Mouse (Mus musculus) myocyte (in vitro differentiated cells): ENCODE measurements around the gene Fgd3. TPM values are rescaled to one million over a fixed set of nuclear protein-coding genes. Genes with fewer than 3 reads are reported as not detected.
A peak's percentile ranks its signal among the peaks of the same experiment; 100 is the strongest.

Experiments
- H3K27me3 ChIP-seq: one replicate; pipeline ENCODE4 v1.6.1; 2011; ENCODE audit not compliant: control insufficient read depth, insufficient read depth, insufficient read length
- H3K36me3 ChIP-seq: one replicate; pipeline ENCODE4 v1.6.1; 2011; ENCODE audit not compliant: control insufficient read depth, insufficient read depth
- H3K4me2 ChIP-seq: one replicate; pipeline ENCODE4 v1.6.1; 2011; ENCODE audit warnings: low read depth, control low read depth
- H3K4me3 ChIP-seq: one replicate; pipeline ENCODE4 v1.5.1; 2011; ENCODE audit warnings: mild to moderate bottlenecking, control low read depth, moderate library complexity
- H3K79me2 ChIP-seq: one replicate; pipeline ENCODE4 v1.6.1; 2011; ENCODE audit not compliant: control insufficient read depth, insufficient read depth
- H3ac ChIP-seq: one replicate; pipeline ENCODE4 v1.6.1; 2011; ENCODE audit not compliant: control insufficient read depth, insufficient read length
- CEBPB ChIP-seq: IDR thresholded peaks from 2 replicates; pipeline ENCODE4 v1.6.1; 2011; ENCODE audit warnings: mild to moderate bottlenecking, moderate library complexity; ENCODE audit not compliant: poor library complexity, insufficient read depth, severe bottlenecking
- E2F4 ChIP-seq: IDR thresholded peaks from one replicate; pipeline ENCODE4 v1.6.1; 2011; ENCODE audit warnings: mild to moderate bottlenecking, control low read depth, moderate library complexity; ENCODE audit not compliant: insufficient read depth
- MAX ChIP-seq: IDR thresholded peaks from one replicate; pipeline ENCODE4 v1.6.1; 2011; ENCODE audit warnings: low read depth, mild to moderate bottlenecking, control low read depth
- MYOD1 ChIP-seq, 3 experiments: IDR thresholded peaks; one replicate each; pipeline ENCODE4 v1.6.1; 2011; ENCODE audit warnings: control low read depth in 2 of 3, low read depth in 2 of 3, mild to moderate bottlenecking in 2 of 3, moderate library complexity in 1 of 3; ENCODE audit not compliant: insufficient read length in 2 of 3, control insufficient read depth in 1 of 3
- MYOG ChIP-seq, 3 experiments: IDR thresholded peaks; one replicate each; pipeline ENCODE4 v1.6.1; 2011; ENCODE audit warnings: control low read depth in 2 of 3, low read depth in 2 of 3, mild to moderate bottlenecking in 2 of 3; ENCODE audit not compliant: insufficient read length in 2 of 3, control insufficient read depth in 1 of 3, insufficient read depth in 1 of 3
- POLR2A ChIP-seq: IDR thresholded peaks from one replicate; pipeline ENCODE4 v1.6.1; 2011; ENCODE audit warnings: low read depth, mild to moderate bottlenecking, control low read depth, moderate library complexity; ENCODE audit not compliant: insufficient read length
- POLR2AphosphoS2 ChIP-seq: IDR thresholded peaks from one replicate; pipeline ENCODE4 v1.6.1; 2011; ENCODE audit warnings: low read depth, control low read depth; ENCODE audit not compliant: insufficient read length
- REST ChIP-seq: IDR thresholded peaks from one replicate; pipeline ENCODE4 v1.6.1; 2011; ENCODE audit warnings: mild to moderate bottlenecking, control low read depth, moderate library complexity; ENCODE audit not compliant: insufficient read depth, insufficient read length
- SRF ChIP-seq: IDR thresholded peaks from one replicate; pipeline ENCODE4 v1.6.1; 2011; ENCODE audit warnings: low read depth; ENCODE audit not compliant: control insufficient read depth, insufficient read length
- TCF12 ChIP-seq: IDR thresholded peaks from one replicate; pipeline ENCODE4 v1.6.1; 2011; ENCODE audit warnings: mild to moderate bottlenecking, control low read depth; ENCODE audit not compliant: poor library complexity, insufficient read depth, severe bottlenecking
- TCF3 ChIP-seq: IDR thresholded peaks from one replicate; pipeline ENCODE4 v1.6.1; 2011; ENCODE audit warnings: low read depth, control low read depth; ENCODE audit not compliant: insufficient read length
- USF1 ChIP-seq: IDR thresholded peaks from one replicate; pipeline ENCODE4 v1.6.1; 2011; ENCODE audit warnings: low read depth, mild to moderate bottlenecking, control low read depth, moderate library complexity
- polyA plus RNA-seq: library from polyadenylated mRNA; unstranded; fragments of >200 nt; fragmentation: generic; extraction: Trizol; gene quantifications from one replicate; pipeline ENCODE4 v1.2.1, GENCODE M21; 2012; ENCODE audit warnings: missing spikeins

The Fgd3 gene
- polyA plus RNA-seq, 1 experiment, result 15.5 TPM

DNA sequence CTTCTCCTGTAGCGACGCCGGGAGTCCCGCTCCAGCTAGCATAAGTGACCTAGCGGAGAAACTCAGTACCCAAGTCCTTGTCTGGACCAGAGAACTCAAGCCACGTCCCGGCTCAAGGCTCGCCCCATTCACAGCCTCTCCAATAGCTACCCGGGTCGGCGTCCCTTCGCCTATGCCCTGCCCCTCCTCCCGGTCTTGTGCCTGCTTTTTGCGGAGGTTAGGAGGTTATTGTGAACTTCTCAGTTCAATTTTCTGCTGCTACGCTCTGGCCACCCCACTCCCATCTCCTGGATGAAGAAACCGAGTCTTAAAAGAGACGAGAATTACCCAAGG, 103.9 kb downstream of the Fgd3 start:
- no peak for TF ChIP-seq CEBPB
- TF ChIP-seq POLR2AphosphoS2, result no peak
- no peak for TF ChIP-seq POLR2A
- peak overlapping the region; percentile 63 for H3ac ChIP-seq

GRCm38 (mm10) chr13:49215504-49216219, 104.4 kb downstream of the Fgd3 start, which contains the start of gene Card19:
TSS of gene Card19 (minus strand) at chr13:49216037.
- no peaks in the 10 kb centered on the region for H3K36me3 ChIP-seq
- H3K79me2 ChIP-seq, result peaks cover 12% of the 10 kb centered on the region
- peak within 1 kb of the TSS; percentile 92 for H3K4me2 ChIP-seq
- H3ac ChIP-seq, result peak within 1 kb of the TSS; percentile 63
- H3K4me3 ChIP-seq, result peak within 1 kb of the TSS; percentile 43
- no peak for TF ChIP-seq USF1
- TF ChIP-seq TCF12, result no peak
- TF ChIP-seq POLR2AphosphoS2, result peak; percentile 85
- TF ChIP-seq MYOD1 (IDR thresholded peaks at IDR 0.05; ENCODE audit: control insufficient read depth in 1 of 3, insufficient read length in 2 of 3, low read depth in 2 of 3), result peak in 2 of 3 experiments; percentile 64 to 86
- TF ChIP-seq SRF, result no peak
- no peak for TF ChIP-seq E2F4
- TF ChIP-seq POLR2A, result peak; percentile 90
- peak in 2 of 3 experiments; percentile 74 to 76 for TF ChIP-seq MYOG (IDR thresholded peaks at IDR 0.05; ENCODE audit: control insufficient read depth in 1 of 3, insufficient read depth in 1 of 3, insufficient read length in 2 of 3, low read depth in 2 of 3)
- TF ChIP-seq TCF3, result peak; percentile 16
- TF ChIP-seq MAX, result no peak
- no peak for TF ChIP-seq CEBPB
- no peak for TF ChIP-seq REST
- H3K27me3 ChIP-seq, result no peaks in the 10 kb centered on the region

More for the DNA sequence above, 103.9 kb downstream of the Fgd3 start:
- Histone ChIP-seq H3K27me3 (no peaks in the 10 kb centered on the region), H3K79me2 (peaks cover 12% of the 10 kb centered on the region), H3K4me3 (peak overlapping the region; percentile 43), H3K36me3 (no peaks in the 10 kb centered on the region), H3K4me2 (peak overlapping the region; percentile 87)

DNA sequence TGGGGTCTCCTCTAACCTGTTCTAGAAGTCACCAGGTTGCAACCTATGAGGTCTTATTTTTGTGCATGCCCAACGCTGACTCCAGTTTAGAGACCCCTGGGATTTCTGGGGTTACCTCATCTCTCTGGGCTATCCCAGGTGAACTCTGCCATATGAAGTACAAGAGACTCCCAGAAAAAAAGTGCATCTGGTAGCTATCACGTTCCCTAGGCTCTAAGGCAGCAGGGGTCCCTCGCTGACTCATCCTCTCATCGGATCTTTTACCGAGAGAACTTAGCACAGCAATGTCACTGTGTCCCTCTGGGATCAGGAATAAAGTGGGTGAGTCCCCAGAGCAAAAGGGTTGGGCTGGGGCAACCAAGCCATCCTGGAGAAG, 105.0 kb downstream of the Fgd3 start:
- no peaks in the 10 kb centered on the region for H3K36me3 ChIP-seq
- H3K79me2 ChIP-seq, result peaks cover 17% of the 10 kb centered on the region
- H3K4me2 ChIP-seq, result peak overlapping the region; percentile 92
- no peaks in the 10 kb centered on the region for H3K27me3 ChIP-seq
- H3K4me3 ChIP-seq, result peak overlapping the region; percentile 43
- H3ac ChIP-seq, result peak overlapping the region; percentile 63
- no peak for TF ChIP-seq USF1
- no peak for TF ChIP-seq CEBPB
- TF ChIP-seq REST, result no peak

DNA sequence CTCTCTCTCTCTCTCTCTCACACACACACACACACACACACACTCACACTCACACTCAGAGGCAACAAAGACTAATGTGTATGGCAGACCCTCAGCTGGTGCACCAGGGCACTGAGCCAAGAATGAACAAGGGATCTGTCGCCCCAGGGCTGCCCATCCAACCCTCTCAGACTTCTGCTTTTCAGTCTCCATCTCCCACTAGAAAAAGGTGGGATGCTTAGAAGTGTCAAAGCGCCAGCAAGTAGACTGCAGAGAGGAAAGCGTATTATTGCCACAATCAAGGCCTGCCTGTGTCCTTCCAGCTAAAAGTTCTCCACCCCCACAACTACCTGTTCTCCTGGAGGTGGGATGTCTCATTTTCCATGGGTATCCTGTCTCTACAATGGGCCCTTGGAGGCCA, 105.7 kb downstream of the Fgd3 start:
- H3K36me3 ChIP-seq, result no peaks in the 10 kb centered on the region
- H3K4me2 ChIP-seq, result peak overlapping the region; percentile 92
- H3ac ChIP-seq, result no peak overlapping the region
- peaks cover 20% of the 10 kb centered on the region for H3K79me2 ChIP-seq
- H3K4me3 ChIP-seq, result peak overlapping the region; percentile 43
- TF ChIP-seq MYOG (IDR thresholded peaks at IDR 0.05; ENCODE audit: control insufficient read depth in 1 of 3, insufficient read depth in 1 of 3, insufficient read length in 2 of 3, low read depth in 2 of 3), result no peak
- TF ChIP-seq POLR2AphosphoS2, result no peak
- no peak for TF ChIP-seq E2F4
- TF ChIP-seq REST, result no peak
- no peak for TF ChIP-seq SRF
- no peak for TF ChIP-seq MAX
- TF ChIP-seq MYOD1 (IDR thresholded peaks at IDR 0.05; ENCODE audit: control insufficient read depth in 1 of 3, insufficient read length in 2 of 3, low read depth in 2 of 3), result no peak
- TF ChIP-seq TCF3, result no peak
- no peaks in the 10 kb centered on the region for H3K27me3 ChIP-seq

- Histone ChIP-seq H3K79me2 (peaks cover 20% of the 10 kb centered on the region), H3ac (no peak overlapping the region), H3K4me2 (peak overlapping the region; percentile 92), H3K36me3 (no peaks in the 10 kb centered on the region), H3K27me3 (no peaks in the 10 kb centered on the region), H3K4me3 (peak overlapping the region; percentile 43)
- TF ChIP-seq POLR2A (peak; percentile 11), MAX (no peak), TCF3 (no peak), MYOD1 (IDR thresholded peaks at IDR 0.05; ENCODE audit: control insufficient read depth in 1 of 3, insufficient read length in 2 of 3, low read depth in 2 of 3) (peak in 2 of 3 experiments; percentile 58 to 82), USF1 (peak; percentile 9), POLR2AphosphoS2 (peak; percentile 24), REST (no peak), SRF (no peak), CEBPB (no peak), MYOG (IDR thresholded peaks at IDR 0.05; ENCODE audit: control insufficient read depth in 1 of 3, insufficient read depth in 1 of 3, insufficient read length in 2 of 3, low read depth in 2 of 3) (peak in 2 of 3 experiments; percentile 18 to 83)
Observed at GRCm38 (mm10) chr13:49213531-49213932, 106.6 kb downstream of the Fgd3 start.
